Mouse (Mus musculus) layer of hippocampus, postnatal 25 days (tissue): ENCODE measurements around the gene 1700034I23Rik. TPM values are rescaled to one million over a fixed set of nuclear protein-coding genes. Genes with fewer than 3 reads are reported as not detected.
A peak's percentile ranks its signal among the peaks of the same experiment; 100 is the strongest.
"Not testable (repeated sequence)": the region's sequence is repeated elsewhere in the genome, so short reads cannot be mapped to it uniquely, and the experiment has no call there.

Experiments used
- DNase-seq, 2 experiments: peaks; one replicate each; pipeline ENCODE4 v3.0.0; 2022; ENCODE audit warnings: mixed read lengths in 2 of 2, low spot score in 1 of 2; ENCODE audit errors: extremely low spot score in 1 of 2
- total RNA-seq, 2 experiments: library from RNA; stranded (reverse); gene quantifications; 2 replicates each; pipeline ENCODE4 v1.2.3; 2021

The 1700034I23Rik gene
- under 1 TPM; 0.15 to 0.31 TPM for total RNA-seq

DNA sequence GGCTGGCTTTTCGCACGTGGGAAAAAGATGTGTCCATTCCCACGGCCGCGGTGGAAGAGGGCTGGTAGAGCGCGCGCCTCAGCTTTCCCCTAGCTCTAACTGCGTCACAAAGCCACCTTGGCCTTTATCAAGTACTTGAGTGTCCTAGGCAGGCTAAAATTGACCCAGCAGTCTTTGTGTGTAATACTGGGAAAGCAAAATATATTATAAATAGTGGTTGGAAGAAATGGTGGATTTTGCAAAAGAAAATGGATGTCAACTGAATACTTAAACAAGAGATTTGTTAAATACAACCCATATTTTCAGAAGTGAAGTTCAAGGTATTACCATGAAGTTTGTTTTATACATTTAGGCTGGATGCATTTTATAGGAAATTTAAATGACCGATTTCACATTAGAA, at the start of gene 1700034I23Rik:
TSS of gene 1700034I23Rik (minus strand) at position 101 of the 400 bp plus-strand sequence.
- DNase-seq, result not testable (repeated sequence)

DNA sequence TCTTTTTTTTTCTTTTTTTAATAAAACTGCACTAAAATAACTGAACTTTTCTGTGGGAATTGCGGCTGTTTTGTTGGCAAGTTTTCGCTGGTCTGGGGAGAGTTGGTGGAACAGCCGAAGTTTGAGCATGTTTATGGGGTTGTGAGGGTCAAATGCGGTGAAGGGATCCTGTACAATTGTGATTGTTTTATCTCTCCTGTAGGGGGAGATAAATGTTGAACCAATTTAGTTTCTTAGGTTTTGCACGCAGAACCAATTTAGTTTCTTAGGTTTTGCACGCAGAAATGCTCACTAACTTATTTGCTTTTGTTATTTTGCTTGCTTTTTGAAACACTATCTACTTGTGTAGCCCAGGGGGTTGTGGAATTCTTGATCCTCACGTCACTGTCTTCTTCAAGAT, 49.0 kb upstream of the 1700034I23Rik start:
- no peak for DNase-seq

DNA sequence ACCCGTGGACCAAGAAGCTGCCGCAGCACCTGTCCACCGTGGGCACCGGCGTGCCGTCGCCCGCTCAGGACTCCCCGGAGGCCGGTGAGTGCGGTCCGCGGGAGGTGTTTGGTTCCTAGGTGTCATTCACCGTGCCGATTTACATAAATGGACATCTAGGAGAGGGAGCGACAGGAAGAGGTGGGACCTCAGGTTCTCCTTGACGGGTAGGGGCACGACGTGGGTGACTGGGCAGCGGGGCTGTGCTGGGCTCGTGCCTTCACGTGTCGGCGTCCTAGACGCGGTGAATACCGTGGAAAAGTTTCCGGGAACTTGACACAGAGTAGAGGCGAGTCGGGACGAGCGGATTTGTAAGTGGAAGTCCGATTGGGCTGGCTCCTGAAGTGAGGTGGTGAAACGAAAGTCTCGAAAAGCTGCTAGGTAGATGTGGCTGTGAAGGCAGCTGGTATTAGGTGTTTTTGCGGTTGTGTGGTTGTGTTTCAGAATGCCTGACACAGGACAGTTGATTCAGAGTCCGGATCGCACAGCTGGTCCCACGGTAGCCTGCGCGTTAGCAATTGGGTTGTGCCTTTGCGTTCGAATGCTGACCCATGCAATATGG, 48.4 kb upstream of the 1700034I23Rik start:
- peak; percentile 21 to 40 for DNase-seq

DNA sequence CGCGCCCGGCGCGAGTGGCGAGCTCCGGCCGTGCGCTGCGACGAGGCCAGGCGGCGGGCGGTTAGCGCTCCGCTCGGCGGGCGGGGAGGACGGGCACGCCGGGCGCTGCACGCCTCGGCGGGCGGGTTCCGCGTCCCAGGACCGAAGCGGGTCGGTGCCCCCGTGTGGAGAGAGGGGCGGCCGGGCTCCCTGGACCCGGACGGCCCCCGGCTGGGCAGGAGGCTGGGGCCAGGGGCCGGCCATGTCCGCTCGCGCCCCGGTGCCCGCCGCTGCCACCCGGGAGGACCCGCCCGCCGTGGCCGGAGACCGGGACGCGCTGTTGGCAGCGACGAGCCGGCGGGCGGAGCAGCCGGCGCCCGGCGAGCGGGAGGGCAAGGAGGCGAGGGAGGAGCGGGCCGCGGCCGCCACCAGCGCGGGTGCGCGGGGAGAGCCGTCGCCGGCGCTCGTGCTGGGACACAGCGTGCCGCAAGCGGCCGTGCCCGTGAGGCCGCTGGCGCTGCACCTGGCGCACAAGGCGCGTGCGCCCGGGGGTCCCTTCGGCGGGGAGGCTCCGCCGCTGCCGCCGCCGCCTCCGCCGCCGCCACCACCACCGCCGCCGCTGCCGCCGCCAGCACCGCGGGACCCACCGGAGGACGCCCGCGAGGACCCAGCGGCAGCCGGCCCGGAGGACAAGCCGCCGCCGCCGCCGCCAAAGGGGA, 47.7 kb upstream of the 1700034I23Rik start:
- peak; percentile 14 to 52 for DNase-seq

DNA sequence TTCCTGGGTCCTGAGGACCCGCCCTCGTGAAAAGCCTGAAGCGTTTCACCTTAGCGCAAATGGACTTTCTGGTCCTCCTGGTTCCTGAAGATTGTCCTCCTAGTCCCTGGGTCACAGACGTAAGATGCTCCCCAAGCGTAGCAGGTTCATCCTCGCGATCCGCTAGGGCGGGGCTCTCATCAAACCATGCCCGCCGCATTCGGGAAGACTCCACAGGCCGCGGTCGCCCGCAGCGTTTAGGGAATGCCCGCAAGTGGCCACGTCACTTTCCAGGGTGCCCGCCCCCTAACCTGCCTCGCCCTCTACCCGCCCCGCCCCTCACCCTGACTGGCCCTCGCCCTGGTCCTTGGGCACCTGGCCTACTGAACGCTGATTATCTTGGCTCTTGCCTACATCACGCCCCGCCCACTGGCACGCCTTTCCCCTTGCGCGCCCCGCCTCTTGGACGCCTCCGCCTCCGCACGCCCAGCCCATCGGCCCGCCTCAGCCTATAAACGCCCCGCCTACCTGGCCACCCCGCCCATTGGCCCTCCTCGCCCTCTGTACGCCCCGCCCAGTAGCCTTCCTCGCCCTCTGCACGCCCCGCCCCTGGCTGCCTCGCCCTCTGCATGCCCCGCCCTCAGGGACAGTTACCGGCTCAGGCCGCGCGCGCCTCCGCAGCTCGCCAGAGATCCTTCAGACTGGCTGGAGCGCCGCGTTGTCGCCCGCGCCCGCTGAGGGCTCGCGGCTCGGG, 47.0 kb upstream of the 1700034I23Rik start, which contains the start of gene Larp1b:
TSS of gene Larp1b (plus strand) at position 659 of the 733 bp plus-strand sequence.
- peak; percentile 94 to 96 for DNase-seq

DNA sequence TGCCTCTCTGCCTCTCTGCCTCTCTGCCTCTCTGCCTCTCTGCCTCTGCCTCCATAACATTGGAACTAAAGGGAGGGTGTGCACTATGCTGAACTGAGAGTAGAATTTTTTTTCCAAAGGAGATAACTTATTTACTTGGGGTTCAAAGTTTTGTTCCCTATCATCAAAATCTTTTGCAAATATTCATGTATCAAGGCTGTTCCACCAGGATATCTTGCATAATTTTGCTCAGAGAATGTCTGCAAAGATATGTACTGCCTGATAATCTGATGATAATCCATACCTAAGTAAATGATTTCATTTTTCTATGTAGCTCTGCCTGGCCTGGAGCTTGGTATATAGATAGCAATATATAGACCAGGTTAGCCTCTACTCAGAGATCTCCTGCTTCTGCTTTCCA, 36.7 kb upstream of the 1700034I23Rik start:
- DNase-seq, result no peak

DNA sequence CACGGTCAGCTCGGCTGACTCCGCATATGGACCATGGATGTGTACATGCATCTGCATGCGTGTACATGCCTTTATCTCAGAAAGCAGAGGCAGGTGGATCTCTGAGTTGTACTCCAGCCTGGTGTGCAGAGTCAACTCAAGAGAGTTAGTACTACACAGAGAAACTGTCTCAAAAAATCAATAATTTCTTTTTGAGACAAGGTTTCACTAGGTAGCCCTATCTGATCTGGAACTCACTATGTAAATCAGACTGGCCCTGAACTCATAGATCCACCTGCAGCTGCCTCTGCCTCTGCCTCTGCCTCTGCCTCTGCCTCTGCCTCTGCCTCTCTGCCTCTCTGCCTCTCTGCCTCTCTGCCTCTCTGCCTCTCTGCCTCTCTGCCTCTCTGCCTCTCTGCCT, 36.2 kb upstream of the 1700034I23Rik start:
- no peak for DNase-seq

DNA sequence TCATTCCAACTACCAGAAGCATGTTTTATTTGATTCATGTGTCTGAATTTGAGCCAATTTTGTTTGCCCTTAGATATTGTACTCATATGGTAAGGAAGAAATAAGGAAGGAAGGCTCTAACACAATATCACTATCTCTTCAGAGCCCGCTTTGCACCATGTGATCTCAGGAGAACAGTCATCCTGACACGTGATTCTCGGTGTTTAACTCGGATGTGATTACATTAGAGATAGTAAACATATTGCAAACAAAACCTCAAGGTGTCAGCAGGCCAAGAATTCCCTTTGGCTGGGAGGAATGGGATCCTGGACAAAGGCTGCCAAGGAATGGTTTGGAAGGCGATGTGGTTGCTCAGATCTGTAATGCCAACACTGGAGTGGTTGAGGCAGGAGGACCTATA, 35.8 kb upstream of the 1700034I23Rik start:
- no peak for DNase-seq

DNA sequence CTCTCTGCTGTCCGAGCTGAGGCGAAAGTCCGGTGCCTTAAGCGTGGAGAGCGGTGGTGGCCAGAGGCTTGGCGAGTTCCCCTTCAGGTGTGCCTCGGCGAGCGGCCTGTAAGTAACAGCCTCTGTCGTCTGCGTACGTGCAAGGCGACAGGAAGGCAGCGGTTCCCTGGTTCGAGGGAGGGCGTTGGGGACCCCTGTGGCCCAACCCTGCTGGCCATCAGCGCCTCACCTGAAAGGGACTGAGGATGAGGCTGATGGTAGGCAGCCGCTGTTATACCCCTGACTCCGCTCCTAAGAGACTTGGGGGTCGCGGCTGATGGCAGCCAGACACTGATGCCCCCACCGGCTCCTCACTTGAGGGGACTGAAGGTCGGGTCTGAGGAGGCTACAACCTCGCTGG, 8.0 kb downstream of the 1700034I23Rik start:
- peak in 1 of 2 experiments; percentile 16 for DNase-seq

DNA sequence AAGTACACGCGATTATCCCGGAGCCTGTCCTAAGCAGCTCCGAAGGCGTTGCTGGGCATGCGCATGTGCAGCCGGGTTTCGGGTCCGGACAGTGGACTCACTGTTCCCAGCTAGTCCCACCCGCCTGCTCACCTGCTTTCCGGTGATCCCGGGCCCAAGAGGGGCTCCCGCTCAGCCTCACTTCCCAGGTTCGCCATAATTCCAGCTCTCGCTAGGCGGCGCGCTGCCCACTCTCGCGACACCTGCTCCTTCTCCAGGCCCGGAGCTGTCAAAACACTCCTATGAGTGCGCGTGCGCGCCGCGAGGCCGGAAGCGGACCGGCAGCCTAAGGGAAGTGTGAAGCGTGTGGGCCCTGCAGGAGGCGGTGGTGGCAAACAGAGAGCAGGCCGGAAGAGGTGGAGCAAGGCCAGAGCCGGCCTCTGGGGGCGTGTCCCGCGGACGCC, 8.5 kb downstream of the 1700034I23Rik start:
- DNase-seq, result peak; percentile 88 to 90

DNA sequence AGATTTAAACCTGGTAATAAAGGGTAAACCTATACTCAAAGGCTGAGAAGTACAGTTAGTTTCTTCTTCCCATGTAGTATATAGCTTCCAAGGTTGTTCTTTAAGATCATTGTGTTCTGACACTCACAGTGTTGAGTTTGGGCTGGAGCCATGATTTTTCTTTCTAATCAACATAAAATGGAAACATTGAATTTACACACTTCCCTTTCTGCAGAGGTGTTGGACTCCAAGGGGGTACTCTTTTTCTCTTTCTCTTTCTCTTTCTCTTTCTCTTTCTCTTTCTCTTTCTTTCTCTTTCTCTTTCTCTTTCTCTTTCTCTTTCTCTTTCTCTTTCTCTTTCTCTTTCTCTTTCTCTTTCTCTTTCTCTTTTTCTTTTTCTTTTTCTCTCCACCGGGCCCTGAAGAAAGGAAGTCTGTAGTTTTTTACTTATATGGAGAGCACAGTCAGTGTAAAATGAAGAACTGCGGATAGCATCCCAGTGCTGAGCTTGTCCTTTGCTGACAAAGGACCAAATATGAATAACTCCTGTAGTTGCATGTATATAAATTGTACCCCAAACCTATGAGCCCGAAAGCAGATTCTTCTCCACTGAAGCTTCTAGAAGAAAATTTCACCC, 49.1 kb downstream of the 1700034I23Rik start:
- not testable (repeated sequence) for DNase-seq

Other genes starting within 250 kb of the 1700034I23Rik start
- gene Slc25a31, start 193.7 kb downstream of the 1700034I23Rik start, total RNA-seq, result under 1 TPM in 1 of 2 experiments, not detected in 1; 0.12 TPM
- 100 to 1,000 TPM; 143 to 145 TPM for gene Hspa4l, start 158.0 kb downstream of the 1700034I23Rik start, total RNA-seq
- gene Plk4, start 102.5 kb downstream of the 1700034I23Rik start, total RNA-seq, result 1 to 10 TPM; 3.6 to 4.2 TPM
- 10 to 100 TPM; 19.5 to 20.1 TPM for gene Mfsd8, start 55.7 kb downstream of the 1700034I23Rik start, total RNA-seq
- 10 to 100 TPM; 12.2 to 14.6 TPM for gene Abhd18, start 55.6 kb downstream of the 1700034I23Rik start, total RNA-seq
- gene Larp1b, start 47.3 kb upstream of the 1700034I23Rik start, total RNA-seq, result 10 to 100 TPM; 14.7 to 14.9 TPM
- 10 to 100 TPM; 51.1 to 52.5 TPM for gene Pgrmc2, start 180.5 kb upstream of the 1700034I23Rik start, total RNA-seq